Mouse (Mus musculus) ES-E14 (cell line): ENCODE measurements around the gene Cd180.

Experiments used
- CHD2 ChIP-seq: IDR thresholded peaks from 2 replicates; pipeline ENCODE4 v1.6.1; 2014; ENCODE audit warnings: mild to moderate bottlenecking, low read depth, low read length, inconsistent platforms
- HCFC1 ChIP-seq: IDR thresholded peaks from 2 replicates; pipeline ENCODE4 v1.6.1; 2012; ENCODE audit warnings: low read length, inconsistent platforms, borderline replicate concordance; ENCODE audit not compliant: insufficient read depth
- MAFK ChIP-seq: IDR thresholded peaks from 2 replicates; pipeline ENCODE4 v1.6.1; 2014; ENCODE audit warnings: mild to moderate bottlenecking, low read depth, low read length, inconsistent platforms; ENCODE audit not compliant: insufficient read depth
- ZNF384 ChIP-seq: IDR thresholded peaks from 2 replicates; pipeline ENCODE4 v1.6.1; 2012; ENCODE audit warnings: low read depth, low read length, inconsistent platforms

- TF ChIP-seq MAFK (no peak), HCFC1 (no peak), CHD2 (no peak), ZNF384 (no peak)
Observed at GRCm38 (mm10) chr13:102783531-102784310, 90.4 kb downstream of the Cd180 start.
